Mouse (Mus musculus) cerebellum, postnatal 10 days (tissue): ENCODE results near the gene Aff3.

ENCODE experiments used
- DNase-seq, 2 experiments: peaks; one replicate each; pipeline ENCODE4 v3.0.0; 2021; ENCODE audit warnings: mixed read lengths in 2 of 2

Gene Aff3

DNA sequence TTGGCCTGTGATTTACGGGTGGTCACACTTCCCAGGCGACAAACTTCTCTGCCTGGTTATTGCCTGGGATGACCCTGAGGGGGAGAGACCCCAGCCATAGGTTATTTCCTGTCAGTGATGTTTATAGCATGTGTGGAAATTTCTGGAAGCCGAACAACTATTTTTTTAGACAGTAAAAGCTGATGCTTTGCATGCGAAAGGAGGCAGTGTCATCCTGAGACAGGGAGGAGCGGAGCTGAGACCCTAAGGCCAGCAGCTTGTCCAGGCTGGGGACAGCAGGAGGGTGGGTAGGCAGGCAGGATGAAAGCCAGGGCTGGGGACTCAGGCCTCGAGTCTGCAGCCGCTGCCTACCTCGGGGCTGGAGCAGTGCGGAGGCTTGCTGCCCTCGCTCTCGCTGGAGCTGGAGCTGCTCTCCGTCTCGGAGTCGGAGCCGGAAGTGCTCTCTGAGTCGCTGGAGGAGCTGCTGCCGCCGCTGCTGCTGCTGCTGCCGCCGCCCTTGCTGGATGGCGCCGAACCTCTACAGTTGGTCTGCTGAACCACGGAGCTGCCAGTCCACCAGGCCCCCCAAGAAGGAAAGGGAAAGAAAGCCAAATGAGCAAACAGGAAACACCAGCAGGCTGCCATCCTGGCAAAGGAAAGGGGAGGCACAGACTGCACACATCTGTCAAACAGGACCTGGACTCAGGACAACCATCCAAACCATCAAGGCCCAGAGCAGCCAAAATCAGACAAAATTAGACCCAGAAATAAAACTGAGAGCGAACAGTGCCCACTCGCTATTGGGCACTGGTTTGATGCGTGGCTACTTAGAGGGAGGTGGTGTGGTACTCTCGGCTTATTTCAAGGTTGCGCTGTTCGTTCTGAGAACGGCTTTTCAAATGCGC, 446.6 kb downstream of the Aff3 start:
- DNase-seq, result peak; percentile 78 to 84

DNA sequence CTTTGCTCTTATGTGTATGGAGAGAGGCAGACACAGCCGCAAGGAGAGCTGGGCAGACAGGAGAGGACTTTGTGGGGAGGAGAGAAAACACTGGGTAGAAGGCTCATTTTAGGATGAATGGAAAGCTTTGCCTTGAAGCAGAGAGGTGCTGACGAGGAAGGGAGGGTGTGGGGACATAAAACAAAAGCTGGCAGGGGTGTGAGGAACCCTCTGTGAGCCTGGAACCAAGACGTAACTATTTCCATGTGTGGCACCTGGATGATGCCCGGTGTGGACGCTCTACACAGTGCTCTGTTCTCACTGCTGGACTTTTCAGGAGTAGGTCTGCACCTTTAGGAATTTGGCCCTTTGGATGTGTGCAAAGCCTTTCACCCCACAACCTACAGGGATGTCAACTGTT, 447.7 kb downstream of the Aff3 start:
- DNase-seq, result no peak

DNA sequence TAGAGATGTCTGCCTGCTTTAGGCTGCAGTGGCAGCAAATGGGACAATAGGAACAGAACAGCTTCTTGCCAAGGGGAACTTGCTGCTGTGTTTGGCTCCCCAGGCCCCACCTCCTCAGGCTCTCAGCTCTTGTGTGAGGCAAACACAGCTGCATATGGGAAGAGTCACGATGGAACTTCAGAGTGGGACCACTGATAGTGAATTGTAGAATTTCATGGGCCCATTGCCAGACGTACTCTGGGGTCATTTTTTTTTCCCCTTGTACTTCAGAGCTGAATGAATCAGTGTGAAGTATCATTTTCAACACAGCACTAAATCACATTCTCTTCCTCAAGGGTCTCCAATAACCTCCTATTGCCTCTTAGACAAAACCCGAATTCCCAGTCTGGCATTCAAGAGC, 451.4 kb downstream of the Aff3 start:
- DNase-seq, result no peak

DNA sequence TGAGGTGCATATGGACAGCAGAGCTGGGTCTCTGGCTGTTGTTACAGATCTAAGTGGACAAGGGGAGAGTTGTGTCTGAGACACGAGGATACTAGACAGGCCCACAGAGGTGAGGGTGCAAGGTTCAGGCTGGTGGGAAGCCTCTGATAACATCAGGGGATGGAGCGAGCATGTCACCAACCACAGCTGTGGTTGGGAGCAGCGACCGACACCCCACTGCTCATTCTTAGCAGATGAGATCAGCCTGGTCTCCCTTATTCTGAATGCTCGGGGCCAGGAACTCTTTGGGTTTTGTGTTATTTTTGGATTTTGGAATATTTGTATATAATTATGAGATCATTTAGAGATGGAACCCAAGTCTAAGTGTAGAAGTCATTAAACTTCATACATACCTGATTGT, 452.4 kb downstream of the Aff3 start:
- DNase-seq, result no peak

DNA sequence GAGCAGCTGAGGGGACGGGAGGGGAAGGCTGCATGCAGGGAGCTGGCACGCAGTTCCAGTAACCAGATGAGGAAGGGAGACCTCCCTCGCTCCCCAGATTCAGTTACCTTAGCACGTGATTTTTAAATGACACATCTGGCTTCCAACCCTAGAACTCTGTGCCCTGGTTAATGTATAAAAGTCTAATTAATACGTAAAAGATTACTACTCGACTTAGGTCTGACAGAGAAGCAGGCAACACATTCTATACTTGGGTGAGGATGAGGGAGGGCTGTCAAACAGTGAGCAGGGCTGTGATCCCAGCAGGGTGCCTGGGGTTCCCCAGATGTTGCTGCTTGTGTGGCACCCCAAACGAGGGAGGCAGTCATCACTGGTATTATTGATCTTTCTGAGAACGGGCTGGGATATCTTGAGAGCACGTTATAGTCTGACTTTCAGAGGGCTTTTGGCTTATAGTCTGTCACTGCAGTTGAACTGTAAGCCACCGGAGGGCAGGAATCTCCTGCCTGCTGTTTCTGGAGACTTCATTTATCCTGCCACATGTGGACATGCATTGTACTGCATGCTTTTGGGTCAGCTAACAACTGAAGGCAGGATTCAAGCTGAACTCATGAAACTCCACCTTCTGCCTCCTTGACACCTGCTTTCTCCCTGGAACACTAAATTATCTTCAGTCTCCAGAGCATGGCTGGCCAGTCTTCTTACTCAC, 462.1 kb downstream of the Aff3 start:
- DNase-seq, result peak; percentile 54 to 65

DNA sequence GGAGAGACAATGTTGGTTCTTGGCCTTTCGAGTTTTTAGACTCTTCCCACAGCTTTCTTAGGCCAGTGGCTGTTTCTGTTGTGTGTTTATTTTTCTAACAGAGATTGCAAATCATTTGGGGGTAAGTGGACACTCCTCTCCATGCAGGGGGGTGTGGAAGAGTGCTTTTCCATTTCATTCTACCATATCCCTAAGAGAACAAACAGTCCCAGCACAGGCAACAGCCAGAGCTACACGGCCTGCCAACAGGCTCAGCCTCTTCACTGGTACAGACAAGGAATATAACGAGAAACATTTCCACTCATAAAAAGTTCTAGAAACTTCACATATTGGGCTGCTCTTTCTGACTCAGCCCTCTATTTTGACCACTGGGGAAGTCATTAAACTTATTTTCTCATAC, 463.0 kb downstream of the Aff3 start:
- no peak for DNase-seq

DNA sequence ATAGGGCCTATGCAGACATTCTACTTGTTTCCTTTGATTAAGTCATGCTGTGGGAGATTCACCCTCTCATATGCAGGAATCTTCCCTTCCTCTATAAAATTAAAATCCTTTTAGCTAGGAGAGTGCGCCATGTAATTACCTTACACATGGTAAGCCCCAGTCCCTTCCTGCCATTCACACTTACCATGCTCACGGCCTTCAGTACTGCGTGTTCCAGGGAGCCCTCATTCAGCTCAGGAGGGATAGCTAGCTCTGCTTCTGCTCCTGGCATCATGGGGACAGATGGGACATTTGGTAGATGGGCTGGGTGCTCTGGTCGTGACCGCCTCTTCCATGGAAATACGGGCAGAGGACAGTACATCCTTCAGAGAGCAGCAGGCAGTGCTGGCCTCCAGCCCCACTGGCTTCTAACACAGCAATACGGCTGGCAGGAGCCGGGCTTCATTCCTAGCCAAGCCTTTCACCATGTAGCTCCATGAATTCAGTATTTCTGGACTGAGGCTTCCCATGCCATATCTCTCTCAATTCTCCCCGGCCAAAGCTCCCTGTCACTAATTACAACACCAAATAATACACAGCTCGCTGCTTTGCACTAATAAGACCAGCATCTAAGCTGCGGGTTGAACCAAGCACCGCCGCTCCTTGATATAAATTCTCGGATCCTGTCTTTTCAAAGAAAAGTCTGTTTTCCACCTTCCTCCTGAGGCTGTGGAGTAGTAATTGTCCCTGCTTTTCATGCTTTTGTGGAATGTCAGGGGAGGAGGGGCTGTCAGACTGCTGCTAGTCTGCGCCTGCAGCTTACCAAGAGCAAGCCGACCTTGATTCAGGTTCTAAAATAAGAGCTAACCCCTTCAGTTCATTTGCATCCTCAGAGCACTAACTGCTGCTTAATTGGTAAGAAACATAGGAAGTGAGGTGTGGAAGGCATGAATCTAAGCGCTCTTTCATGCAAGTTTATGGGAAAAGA, 464.8 kb downstream of the Aff3 start:
- peak; percentile 92 to 96 for DNase-seq

DNA sequence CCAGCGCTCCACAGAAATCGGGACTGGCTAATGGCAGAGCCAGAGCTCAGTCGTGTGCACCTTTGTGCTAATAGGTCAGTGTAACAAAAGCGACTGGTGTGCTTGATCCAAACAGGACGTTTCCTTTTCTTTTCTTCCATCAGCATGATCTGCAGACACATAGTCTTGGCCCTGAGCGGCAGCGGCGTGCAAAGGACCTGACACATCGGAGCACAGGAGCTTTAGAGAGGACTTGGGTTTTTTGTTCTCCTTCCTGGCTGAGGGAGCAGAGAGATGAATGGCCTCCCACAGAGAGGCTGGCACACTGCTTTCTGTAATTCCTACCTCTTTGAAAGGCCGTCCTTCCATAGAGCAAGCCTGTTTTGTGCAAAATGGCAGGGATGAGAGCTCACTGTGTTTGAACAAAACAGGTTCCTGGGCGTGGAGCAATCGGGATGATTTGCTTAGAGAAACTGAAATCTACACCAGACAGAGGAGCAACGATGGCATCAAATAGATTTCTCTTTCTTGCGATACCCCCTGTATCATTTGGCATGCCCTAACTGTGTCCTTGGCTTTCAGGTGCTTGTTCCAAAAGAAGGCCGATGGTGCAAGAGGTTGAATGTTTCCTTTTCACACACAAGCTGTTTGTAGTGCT, 466.2 kb downstream of the Aff3 start:
- peak; percentile 82 to 87 for DNase-seq

DNA sequence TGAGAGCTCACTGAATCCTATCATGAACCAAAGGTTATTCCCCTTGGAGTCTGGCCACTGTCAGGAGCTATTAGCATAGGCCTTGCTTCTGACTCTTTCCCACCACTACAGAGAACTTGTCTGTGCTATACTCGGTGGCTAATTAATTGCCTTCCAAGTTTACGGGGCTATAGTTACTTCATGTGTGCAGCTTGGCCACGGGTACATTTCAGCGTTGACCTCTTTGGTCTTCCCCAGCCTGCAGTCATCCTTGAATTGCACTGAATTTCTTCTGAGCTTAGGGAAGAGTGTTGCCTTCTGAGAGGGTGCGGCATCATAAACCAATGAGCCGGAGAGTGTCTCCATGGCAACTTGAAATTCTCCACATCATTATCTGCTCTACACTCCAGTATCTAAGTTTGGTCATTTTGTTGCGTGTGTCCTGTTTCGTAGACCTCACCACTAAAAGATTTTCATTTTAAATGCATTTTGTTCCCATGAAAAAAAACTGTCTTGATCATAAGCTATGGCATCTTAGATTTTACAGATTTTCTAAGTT, 467.5 kb downstream of the Aff3 start:
- no peak for DNase-seq

DNA sequence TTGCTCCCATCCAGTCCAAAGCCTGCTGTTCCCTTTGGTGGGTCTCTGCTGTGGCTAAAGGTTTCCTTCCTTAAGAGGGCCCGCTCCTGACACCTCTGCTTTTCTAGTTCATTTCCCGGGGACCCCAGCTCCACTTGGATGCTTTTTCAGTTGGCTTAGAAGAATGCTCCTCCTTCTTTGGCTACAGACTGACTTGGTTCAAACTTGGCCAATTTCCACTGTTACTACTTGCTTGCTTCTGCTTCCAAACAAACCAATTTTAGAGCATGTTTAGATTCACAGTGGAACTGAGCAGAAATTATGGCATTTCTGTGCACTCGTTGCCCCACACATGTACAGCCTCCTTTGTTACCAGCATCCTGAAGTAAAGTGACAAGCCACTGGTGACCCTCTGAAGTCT, 469.0 kb downstream of the Aff3 start:
- DNase-seq, result no peak

DNA sequence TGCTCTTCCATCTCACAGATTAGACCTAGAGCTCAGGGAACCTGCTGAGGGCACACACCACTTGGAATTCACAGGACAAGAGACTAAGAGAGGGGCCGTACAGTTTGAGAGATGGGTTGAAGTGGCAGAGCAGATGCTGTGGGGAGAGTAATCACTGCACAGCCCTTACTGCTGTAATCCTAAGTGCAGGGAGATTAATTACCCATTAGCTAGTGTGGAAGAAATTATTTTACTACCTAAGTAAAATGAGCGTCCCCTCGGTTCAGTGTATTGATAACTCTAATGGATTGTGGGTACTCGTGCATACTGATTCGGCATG, 478.6 kb downstream of the Aff3 start:
- DNase-seq, result no peak

DNA sequence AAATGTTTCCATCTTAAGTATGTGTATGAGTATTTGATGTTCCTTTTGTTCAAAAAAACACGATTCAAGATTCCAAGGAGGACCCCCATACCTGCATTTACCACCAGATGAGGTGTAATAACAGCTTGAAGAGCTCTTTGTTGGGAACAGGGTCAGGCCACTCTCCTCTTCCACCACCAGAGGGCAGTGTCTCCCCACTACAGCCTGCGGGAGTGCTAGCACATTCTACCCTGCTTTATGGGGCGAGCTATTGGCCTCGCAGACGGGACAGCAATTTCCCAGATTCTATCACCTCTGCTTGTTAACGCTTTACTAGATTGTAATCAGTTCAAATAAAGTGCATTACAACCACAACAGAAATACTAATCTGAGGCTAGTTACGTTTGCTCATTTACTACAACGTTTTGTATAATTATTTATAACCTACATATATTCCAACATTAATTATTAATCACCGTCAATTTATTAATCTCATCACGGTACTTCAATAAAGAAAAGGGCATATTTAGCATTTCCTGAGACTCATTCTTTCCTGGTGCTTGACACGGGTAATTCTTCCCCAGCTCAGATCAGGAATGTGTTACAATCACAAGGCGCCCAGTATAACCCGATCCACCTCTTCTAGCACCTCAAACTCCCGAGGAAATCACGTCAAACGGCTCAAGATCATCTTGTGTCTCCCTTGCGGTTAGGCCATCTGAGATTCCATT, 479.1 kb downstream of the Aff3 start:
- DNase-seq, result peak; percentile 94 to 95

DNA sequence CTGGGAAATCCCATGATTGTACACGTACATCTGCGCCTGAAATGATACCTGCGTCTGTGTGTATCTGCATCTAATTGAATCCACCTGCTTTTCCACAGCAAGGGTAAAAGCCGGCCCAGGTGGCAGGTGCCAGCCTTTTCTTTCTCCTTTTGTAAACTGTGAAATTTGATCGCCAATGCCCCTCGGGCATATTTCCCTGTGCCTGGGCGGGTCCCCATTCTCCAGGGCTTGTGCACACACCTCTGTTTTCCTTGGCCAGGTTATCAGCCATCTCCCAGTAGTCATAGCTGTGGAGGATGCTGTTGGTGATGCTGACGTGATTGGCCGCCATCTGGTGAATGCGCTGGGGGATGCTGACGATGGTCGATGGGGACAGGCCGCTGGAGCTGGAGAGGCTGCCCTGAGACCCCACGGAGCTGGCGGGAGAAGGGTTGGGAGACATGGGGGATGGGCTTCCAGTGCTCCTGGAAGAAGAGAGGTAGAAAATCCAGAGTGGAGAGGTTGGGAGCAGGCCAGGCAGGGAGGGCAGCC, 483.7 kb downstream of the Aff3 start:
- no peak for DNase-seq

DNA sequence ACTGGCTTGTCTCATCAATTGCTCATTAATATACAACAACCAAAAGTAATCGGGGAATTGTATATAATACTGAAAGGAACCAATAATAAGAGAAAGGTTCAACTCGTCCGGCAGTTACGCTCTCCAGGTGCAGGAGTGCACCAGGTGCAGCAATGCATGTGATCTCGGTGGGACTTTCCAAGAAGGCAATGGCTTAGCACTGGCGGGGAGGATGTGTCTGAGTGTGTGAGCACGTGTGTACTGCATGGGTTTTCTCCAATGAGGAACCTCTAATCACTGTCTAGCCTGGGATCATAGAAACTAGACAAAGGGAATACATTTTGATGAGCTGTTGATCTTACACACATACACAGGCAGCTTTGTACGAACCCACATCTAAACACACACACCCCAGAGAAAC, 485.8 kb downstream of the Aff3 start:
- DNase-seq, result no peak

DNA sequence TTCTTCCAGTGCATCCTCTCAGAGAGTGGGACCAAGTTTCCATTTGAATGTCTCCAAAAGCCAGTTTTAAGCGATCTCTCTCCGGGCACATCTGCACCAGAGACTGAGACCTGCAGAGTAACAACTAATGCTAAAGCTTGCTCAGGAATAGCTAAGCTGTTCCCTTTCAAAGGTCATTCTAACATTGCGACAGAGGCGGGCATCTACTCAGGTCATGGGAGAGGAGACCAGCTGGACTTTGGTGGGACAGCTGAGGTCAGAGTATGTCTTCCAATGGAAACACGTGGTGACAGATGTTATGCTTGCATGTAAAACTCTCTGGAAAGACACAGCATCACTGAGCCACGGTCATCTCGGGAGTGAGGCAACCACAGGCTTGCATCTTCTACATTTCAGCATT, 488.7 kb downstream of the Aff3 start:
- no peak for DNase-seq

DNA sequence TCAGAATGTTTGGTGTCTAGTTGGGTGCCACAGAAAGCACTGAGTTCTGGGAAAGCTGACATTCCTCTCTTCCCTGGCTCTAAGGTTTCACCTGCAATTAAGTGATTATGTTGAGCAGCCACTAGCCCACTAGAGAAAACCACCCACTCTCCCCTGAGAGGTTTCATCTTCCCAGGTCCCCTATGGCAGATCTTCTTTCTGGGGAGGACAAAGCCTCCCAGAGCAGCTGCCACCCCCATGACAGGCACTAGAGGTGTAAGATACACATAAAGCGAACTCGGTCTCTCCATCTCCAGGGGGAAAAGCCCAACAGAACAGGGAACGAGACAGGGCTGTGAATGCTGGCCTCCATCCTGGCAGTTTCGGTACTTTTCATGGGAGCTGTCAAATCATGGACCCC, 492.9 kb downstream of the Aff3 start:
- no peak for DNase-seq

DNA sequence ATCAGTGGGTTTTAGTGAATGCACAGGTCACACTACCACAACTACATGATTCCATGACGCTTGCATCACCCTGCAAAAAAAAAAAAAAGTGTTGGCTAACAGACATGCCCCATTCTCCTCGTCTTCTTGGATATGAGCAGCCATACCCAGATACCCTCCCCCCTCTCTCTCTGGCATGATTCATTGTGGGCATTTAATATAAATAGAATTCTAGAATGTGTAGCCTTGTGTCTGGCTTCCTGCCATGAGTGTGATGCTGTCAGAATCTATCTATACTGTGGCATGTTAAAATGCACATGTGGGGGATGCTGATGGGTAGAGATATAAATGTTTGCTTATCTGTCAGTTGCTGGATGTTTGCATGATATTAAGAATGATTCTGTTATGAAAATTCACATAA, 499.1 kb downstream of the Aff3 start:
- DNase-seq, result no peak

DNA sequence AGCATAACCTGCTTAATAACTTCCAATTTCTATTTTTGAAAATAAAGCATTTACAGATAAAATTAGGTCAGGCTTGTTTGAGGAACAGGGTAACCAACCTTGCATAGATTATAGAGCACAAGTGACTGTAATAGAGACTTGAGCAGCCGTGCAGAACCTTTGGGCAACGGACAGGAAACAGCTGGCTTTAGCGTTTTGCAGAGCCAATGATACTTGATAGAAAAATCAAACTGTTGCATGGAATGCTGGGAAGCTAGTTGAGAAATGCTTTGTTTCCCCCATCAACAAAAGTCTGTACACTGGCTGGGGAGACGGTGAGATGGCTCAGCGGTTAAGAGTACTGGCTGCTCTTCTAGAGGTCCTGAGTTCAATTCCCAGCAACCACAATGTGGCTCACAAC, 514.7 kb downstream of the Aff3 start:
- no peak for DNase-seq

DNA sequence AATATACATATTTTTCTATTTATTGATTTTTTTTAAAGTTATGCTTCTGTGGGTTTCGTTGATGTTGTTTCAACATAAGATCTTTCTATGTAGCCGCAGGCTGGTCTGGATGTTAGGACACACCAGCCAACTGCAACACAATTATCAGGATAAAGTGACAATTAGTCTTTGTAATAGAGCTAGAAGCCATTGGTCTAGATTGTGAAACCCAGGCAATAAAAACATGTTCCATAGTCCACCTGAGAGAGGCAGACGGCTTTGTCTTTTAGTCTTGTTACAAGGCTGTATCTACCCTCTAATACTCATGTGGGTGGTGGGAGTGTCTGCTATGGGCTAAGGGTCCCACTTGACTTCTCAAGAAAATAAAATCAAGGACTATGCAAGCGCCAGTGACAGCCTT, 518.7 kb downstream of the Aff3 start:
- DNase-seq, result no peak

DNA sequence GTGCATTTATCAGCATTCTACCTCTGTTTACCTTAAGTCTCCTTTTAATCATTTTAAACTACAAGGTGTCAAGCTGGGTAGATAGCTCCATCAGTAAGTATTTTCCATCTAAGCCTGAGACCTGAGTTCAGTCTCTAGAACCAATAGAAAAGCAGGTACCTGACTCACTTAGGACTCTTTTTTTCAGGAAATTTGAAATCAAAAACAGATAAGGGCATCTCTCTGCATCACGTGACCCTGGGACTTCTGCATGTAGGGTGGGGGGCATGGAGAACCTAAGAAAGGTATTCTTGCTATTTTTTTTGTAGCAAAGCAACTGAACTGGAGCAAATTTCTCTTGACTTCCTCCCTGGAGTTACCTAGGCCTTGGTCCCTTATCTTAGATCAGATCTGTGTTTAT, 523.4 kb downstream of the Aff3 start:
- no peak for DNase-seq

DNA sequence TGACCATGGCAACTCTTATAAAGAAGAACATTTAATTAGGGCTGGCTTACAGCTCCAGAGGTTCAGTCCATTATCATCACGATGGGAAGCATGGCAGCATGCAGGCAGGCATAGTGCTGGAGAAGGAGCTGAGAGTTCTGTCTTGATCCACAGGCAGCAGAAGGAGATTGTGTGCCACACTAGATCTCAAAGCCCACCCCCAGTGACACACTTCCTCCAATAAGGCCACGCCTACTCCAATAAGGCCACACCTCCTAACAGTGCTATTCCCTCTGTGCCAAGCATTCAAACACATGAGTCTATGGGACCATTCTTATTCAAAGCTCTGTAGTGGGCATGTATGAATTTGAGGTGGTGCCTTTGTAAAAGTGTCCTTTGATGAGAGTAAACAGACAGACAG, 523.8 kb downstream of the Aff3 start:
- no peak for DNase-seq

DNA sequence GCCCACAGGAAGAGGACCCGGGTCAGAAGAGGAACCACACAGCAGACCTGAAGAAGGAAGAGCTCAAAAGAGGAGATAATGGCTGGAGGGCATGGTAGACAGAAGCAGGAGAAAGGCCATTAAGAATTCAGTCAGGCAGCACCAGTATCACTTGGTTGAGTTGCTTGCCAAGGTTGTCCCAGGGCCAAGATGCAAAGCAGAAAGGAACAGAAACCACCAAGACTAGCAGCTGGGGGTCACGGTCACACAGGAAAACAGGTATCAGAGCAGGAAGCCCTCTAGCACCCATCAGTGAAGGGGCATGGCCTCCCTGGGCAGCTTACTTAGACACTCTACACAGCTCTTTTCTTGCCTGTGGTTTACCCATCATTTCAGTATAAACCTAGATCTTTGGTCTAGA, 525.4 kb downstream of the Aff3 start:
- DNase-seq, result peak; percentile 52 to 56
